ENCODE assay signal across 22 mouse cellular contexts in the genomic region with DNA sequence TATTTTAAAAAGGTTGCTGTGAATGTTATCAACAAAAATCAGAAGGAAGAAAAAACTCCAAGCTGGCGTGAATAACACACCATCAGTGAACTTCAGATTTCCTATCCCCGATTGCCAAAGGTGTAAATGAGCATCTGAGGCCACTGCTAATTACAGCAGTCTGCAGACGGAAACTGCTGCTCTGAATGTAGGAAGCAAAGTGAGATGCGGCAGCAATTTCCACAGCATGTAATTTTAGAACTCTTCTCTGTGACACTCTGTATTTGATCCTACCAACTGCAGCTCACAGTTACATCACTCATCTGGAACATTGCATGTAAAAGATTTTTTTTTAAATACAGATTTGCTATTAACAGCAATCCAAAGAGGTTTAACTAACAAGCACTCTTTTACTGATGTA.
A peak's percentile ranks its signal among the peaks of the same experiment; 100 is the strongest.
DNase-seq lines count a peak whose midpoint lies in the region; ATAC-seq lines count a peak whose summit lies in the region.
"Had no signal": no experiment of that assay in that cellular context is flagged by ENCODE, and none has a peak within 500 bp of the region (broad histone marks: within the 10 kb centered on the region; RNA-seq: fewer than 3 reads in every experiment).

No protein-coding gene starts in this region.

- no peaks in the 10 kb centered on the region for H3K9me3 ChIP-seq in forebrain, embryonic 16.5 days (ENCODE audit: control insufficient read depth, low read length)
- no peaks in the 10 kb centered on the region for H3K9me3 ChIP-seq in forebrain, embryonic 13.5 days (replicated peaks)
- H3K9me3 ChIP-seq: embryonic facial prominence, embryonic 12.5 days had no signal

- H3K27me3 ChIP-seq in forebrain, embryonic 16.5 days (replicated peaks; ENCODE audit: control insufficient read depth, insufficient read depth, low read length), result no peaks in the 10 kb centered on the region
- no peaks in the 10 kb centered on the region for H3K27me3 ChIP-seq in forebrain, embryonic 13.5 days
- H3K27me3 ChIP-seq: embryonic facial prominence, embryonic 12.5 days had no signal

- 35% methylated on average over 4 of the region's 4 CpGs for WGBS in forebrain, embryonic 16.5 days
- 58% methylated on average over 4 of the region's 4 CpGs for WGBS in forebrain, embryonic 13.5 days

- no peaks in the 10 kb centered on the region for H3K36me3 ChIP-seq in forebrain, embryonic 16.5 days (ENCODE audit: control insufficient read depth, insufficient read depth)
- H3K36me3 ChIP-seq in forebrain, embryonic 13.5 days (ENCODE audit: poor library complexity, severe bottlenecking), result no peaks in the 10 kb centered on the region
- H3K36me3 ChIP-seq: embryonic facial prominence, embryonic 12.5 days had no signal

- no peak overlapping the region for H3K4me3 ChIP-seq in forebrain, embryonic 16.5 days (replicated peaks; ENCODE audit: low read length)
- H3K4me3 ChIP-seq in forebrain, embryonic 13.5 days, result no peak overlapping the region
- H3K4me3 ChIP-seq: embryonic facial prominence, embryonic 12.5 days; erythroblast, embryonic 14.5 days had no signal

- no peak overlapping the region for H3K4me2 ChIP-seq in forebrain, embryonic 16.5 days (ENCODE audit: low read length)
- no peak overlapping the region for H3K4me2 ChIP-seq in forebrain, embryonic 13.5 days
- H3K4me2 ChIP-seq: embryonic facial prominence, embryonic 12.5 days; heart, embryonic 11.5 days had no signal

- no peak overlapping the region for H3K9ac ChIP-seq in forebrain, embryonic 16.5 days (replicated peaks; ENCODE audit: low read depth, low read length)
- H3K9ac ChIP-seq in forebrain, embryonic 13.5 days, result no peak overlapping the region
- H3K9ac ChIP-seq: embryonic facial prominence, embryonic 12.5 days; liver, postnatal 0 days had no signal

- intact Hi-C loops in left cerebral cortex, postnatal 4 days (cut with DNase I), result no loop called here

- DNase-seq in left cerebral cortex, adult 11 months (ENCODE audit: low spot score), result peak; percentile 26
- no peak for DNase-seq in left cerebral cortex, postnatal 4 days
- DNase-seq in frontal cortex, postnatal 14 days (ENCODE audit: low spot score in 2 of 2), result peak; percentile 3 to 5
- DNase-seq in right cerebral cortex, postnatal 36 days (ENCODE audit: low spot score in 2 of 2), result peak; percentile 2 to 47
- DNase-seq in thymus, adult 18-20 months, result no peak
- DNase-seq: adrenal gland, postnatal 36 days; B cell, adult 2 months; cerebellum, adult 2 months; heart, postnatal 10 days; kidney, adult 2 months; kidney, postnatal 10 days; liver; liver, postnatal 0 days; lung, postnatal 14 days; midbrain, embryonic 14.5 days; spleen, adult 18-20 months; thymus, postnatal 4 days had no signal

- no peak overlapping the region for H3K27ac ChIP-seq in forebrain, embryonic 16.5 days (ENCODE audit: low read length)
- H3K27ac ChIP-seq in forebrain, embryonic 13.5 days, result no peak overlapping the region
- H3K27ac ChIP-seq: embryonic facial prominence, embryonic 12.5 days had no signal

- ATAC-seq in forebrain, embryonic 16.5 days, result 0 out of 2 replicates have a peak, but pooled peaks have one; percentile 23
- ATAC-seq in forebrain, embryonic 13.5 days, result no peak
- ATAC-seq: liver, postnatal 0 days had no signal

- no peaks in the 10 kb centered on the region for H3K4me1 ChIP-seq in forebrain, embryonic 16.5 days (replicated peaks; ENCODE audit: control insufficient read depth, insufficient read depth, low read length)
- no peaks in the 10 kb centered on the region for H3K4me1 ChIP-seq in forebrain, embryonic 13.5 days
- H3K4me1 ChIP-seq: embryonic facial prominence, embryonic 12.5 days had no signal

Comparison
In these comparisons a context has a peak if more than half of its experiments do, and no peak if none do; other contexts are left out.
1. DNase-seq: peak in left cerebral cortex, adult 11 months (single experiment), frontal cortex, postnatal 14 days (2 of 2) and right cerebral cortex, postnatal 36 days (2 of 2); none in left cerebral cortex, postnatal 4 days (single experiment) and thymus, adult 18-20 months (0 of 2).